Mouse (Mus musculus) v-Abl transformed pro-B cells (cell line): ENCODE data around the gene Tcea3.

Experiments
- in situ Hi-C, 2 experiments: fragments of 400-800 bp; cut with MboI; formaldehyde crosslinking; loops; one replicate each; pipeline ENCODE4 v1.15.1; 2025; ENCODE audit not compliant: unreplicated experiment in 2 of 2

The Tcea3 gene

GRCm38 (mm10) chr4:136308355-136308754, 60.8 kb downstream of the Tcea3 start:
- in situ Hi-C loops, result no loop called here

- in situ Hi-C loops, result loop anchor here in 1 of 2 experiments (5.0 kb wide), 1 partner anchor 47 kb away; no protein-coding TSS in a partner anchor
These were observed 62.3 kb downstream of the Tcea3 start for GRCm38 (mm10) chr4:136309780-136310179.

- in situ Hi-C loops, result loop anchor here in 1 of 2 experiments (5.0 kb wide), 1 partner anchor 48 kb away; no protein-coding TSS in a partner anchor
These were observed 62.9 kb downstream of the Tcea3 start, which contains the start of gene Hnrnpr for GRCm38 (mm10) chr4:136310229-136311041. TSS of gene Hnrnpr (plus strand) at chr4:136310942.

- in situ Hi-C loops, result loop anchor here in 1 of 2 experiments (5.0 kb wide), 1 partner anchor 49 kb away; no protein-coding TSS in a partner anchor
These were observed 63.8 kb downstream of the Tcea3 start for GRCm38 (mm10) chr4:136311042-136311999.

- in situ Hi-C loops, result loop anchor here in 1 of 2 experiments (5.0 kb wide), 1 partner anchor 50 kb away; no protein-coding TSS in a partner anchor
These were observed 65.1 kb downstream of the Tcea3 start for GRCm38 (mm10) chr4:136312616-136313015.

GRCm38 (mm10) chr4:136317667-136318066, 70.1 kb downstream of the Tcea3 start:
- in situ Hi-C loops, result no loop called here

- in situ Hi-C loops, result loop anchor here in 1 of 2 experiments (5.0 kb wide), 1 partner anchor 58 kb away; no protein-coding TSS in a partner anchor
These were observed 72.5 kb downstream of the Tcea3 start for GRCm38 (mm10) chr4:136320016-136320415.

GRCm38 (mm10) chr4:136324226-136324625, 76.7 kb downstream of the Tcea3 start:
- in situ Hi-C loops, result loop anchor here in 1 of 2 experiments (5.0 kb wide), 1 partner anchor 62 kb away; no protein-coding TSS in a partner anchor
